Mouse (Mus musculus) lung, postnatal 0 days (tissue): ENCODE measurements around the gene Bicdl2. TPM values are rescaled to one million over a fixed set of nuclear protein-coding genes. Genes with fewer than 3 reads are reported as not detected.
A peak's percentile ranks its signal among the peaks of the same experiment; 100 is the strongest.

Experiments used
- ATAC-seq: fragments of 200-750 bp; cut with Nextera tagmentation; 2 replicates; pipeline ENCODE4 v1.8.0; 2017; ENCODE audit warnings: moderate library complexity
- DNase-seq: peaks from one replicate; pipeline ENCODE4 v3.0.0-alpha.2; 2016; ENCODE audit warnings: low spot score
- H3K27ac ChIP-seq: fragments of 300-500 bp; sonication (generic); 2 replicates; pipeline ENCODE4 v1.5.1; 2014; ENCODE audit warnings: antibody characterized with exemption, mild to moderate bottlenecking, low read length, mixed read lengths
- H3K27me3 ChIP-seq: fragments of 300-500 bp; sonication (generic); replicated peaks from 2 replicates; pipeline ENCODE4 v1.6.1; 2014; ENCODE audit warnings: low read length, mixed read lengths; ENCODE audit not compliant: insufficient read depth
- H3K36me3 ChIP-seq: fragments of 300-500 bp; sonication (generic); 2 replicates; pipeline ENCODE4 v1.6.1; 2014; ENCODE audit warnings: low read length, mixed read lengths; ENCODE audit not compliant: insufficient read depth
- H3K4me1 ChIP-seq: fragments of 300-500 bp; sonication (generic); 2 replicates; pipeline ENCODE4 v1.6.1; 2014; ENCODE audit warnings: antibody characterized with exemption, low read depth, low read length, mixed read lengths; ENCODE audit not compliant: insufficient read depth
- H3K4me2 ChIP-seq: fragments of 300-500 bp; sonication (generic); replicated peaks from 2 replicates; pipeline ENCODE4 v1.6.1; 2014; ENCODE audit warnings: low read depth, mild to moderate bottlenecking, low read length, moderate library complexity, mixed read lengths
- H3K4me3 ChIP-seq: fragments of 300-500 bp; sonication (generic); 2 replicates; pipeline ENCODE4 v1.5.1; 2014; ENCODE audit warnings: low read depth, low read length
- H3K9ac ChIP-seq: fragments of 300-500 bp; sonication (generic); replicated peaks from 2 replicates; pipeline ENCODE4 v1.6.1; 2014; ENCODE audit warnings: low read depth, mild to moderate bottlenecking
- H3K9me3 ChIP-seq: fragments of 300-500 bp; sonication (generic); 2 replicates; pipeline ENCODE4 v1.6.1; 2016; ENCODE audit warnings: low read length, mixed read lengths
- CTCF ChIP-seq: IDR thresholded peaks from 2 replicates; pipeline ENCODE4 v1.5.1; 2016; ENCODE audit warnings: antibody characterized with exemption, mild to moderate bottlenecking
- EP300 ChIP-seq: IDR thresholded peaks from 2 replicates; pipeline ENCODE4 v1.6.1; 2016; ENCODE audit warnings: antibody characterized with exemption, mild to moderate bottlenecking, control low read depth
- WGBS: fragments of 180-500 bp; shearing (Covaris S2); extraction: QIAGEN DNeasy Blood & Tissue Kit; methylation state at CpG from one replicate; pipeline ENCODE4 v1.1.7; 2014; 5-methylcytosine and 5-hydroxymethylcytosine counted together
- polyA plus RNA-seq: library from polyadenylated mRNA; unstranded; fragments of >200 nt; fragmentation: Nextera tagmentation; extraction: Ambion mirVana; gene quantifications from 2 replicates; pipeline ENCODE4 v1.2.1, GENCODE M21; 2015

Gene Bicdl2
- polyA plus RNA-seq, 1 experiment from 2014 or later, result 7.1 TPM

- ATAC-seq, result no peak
These were observed 1.9 kb upstream of the Bicdl2 start for GRCm38 (mm10) chr17:23658450-23658849.

GRCm38 (mm10) chr17:23660876-23661200 is 532 bp downstream of the Bicdl2 start:
- WGBS, result 2% methylated on average over 13 of the region's 14 CpGs
- Histone ChIP-seq H3K4me2 (peak overlapping the region; percentile 63), H3K27me3 (peaks cover 8% of the 10 kb centered on the region; the same call in 1 of the 2 replicates), H3K36me3 (no peaks in the 10 kb centered on the region), H3K4me1 (no peaks in the 10 kb centered on the region), H3K4me3 (peak overlapping the region; percentile 42), H3K9ac (0 out of 2 replicates have a peak overlapping the region, but pooled peaks have one; percentile 3), H3K9me3 (no peaks in the 10 kb centered on the region), H3K27ac (no peak overlapping the region)
- TF ChIP-seq EP300 (no peak), CTCF (no peak)
- ATAC-seq, result peak; percentile 65
- no peak for DNase-seq

More at GRCm38 (mm10) chr17:23658450-23658849, 1.9 kb upstream of the Bicdl2 start:
- no peak overlapping the region for H3K9ac ChIP-seq
- no peak overlapping the region for H3K4me3 ChIP-seq
- H3K4me1 ChIP-seq, result no peaks in the 10 kb centered on the region
- H3K4me2 ChIP-seq, result no peak overlapping the region
- no peak for TF ChIP-seq EP300
- TF ChIP-seq CTCF, result no peak
- DNase-seq, result no peak
- H3K27me3 ChIP-seq, result peaks cover 8% of the 10 kb centered on the region; the same call in 1 of the 2 replicates
- H3K9me3 ChIP-seq, result no peaks in the 10 kb centered on the region
- WGBS, result 68% methylated on average over 3 of the region's 3 CpGs
- H3K36me3 ChIP-seq, result no peaks in the 10 kb centered on the region
- H3K27ac ChIP-seq, result no peak overlapping the region

GRCm38 (mm10) chr17:23661526-23661925 is 1.2 kb downstream of the Bicdl2 start:
- Histone ChIP-seq H3K36me3 (no peaks in the 10 kb centered on the region), H3K4me3 (no peak overlapping the region), H3K9me3 (no peaks in the 10 kb centered on the region), H3K4me1 (no peaks in the 10 kb centered on the region), H3K9ac (no peak overlapping the region), H3K4me2 (no peak overlapping the region; the same call in 1 of the 2 replicates), H3K27ac (no peak overlapping the region), H3K27me3 (peaks cover 8% of the 10 kb centered on the region; the same call in 1 of the 2 replicates)
- peak; percentile 59 for TF ChIP-seq CTCF
- TF ChIP-seq EP300, result no peak
- no peak for DNase-seq
- no peak for ATAC-seq
- 2% methylated on average over 9 of the region's 9 CpGs for WGBS

- Histone ChIP-seq H3K4me2 (no peak overlapping the region), H3K36me3 (peaks cover 13% of the 10 kb centered on the region; the same call in 1 of the 2 replicates), H3K27ac (no peak overlapping the region), H3K9me3 (no peaks in the 10 kb centered on the region), H3K4me1 (no peaks in the 10 kb centered on the region), H3K9ac (no peak overlapping the region), H3K27me3 (peaks cover 8% of the 10 kb centered on the region; the same call in 1 of the 2 replicates), H3K4me3 (no peak overlapping the region)
- DNase-seq (peak; percentile 73), ATAC-seq (no peak)
- TF ChIP-seq CTCF, result peak; percentile 82
- TF ChIP-seq EP300, result no peak
- WGBS, result 19% methylated on average over 5 of the region's 5 CpGs
These were observed 4.3 kb downstream of the Bicdl2 start for GRCm38 (mm10) chr17:23664556-23665021.

- Histone ChIP-seq H3K9ac (no peak overlapping the region), H3K4me2 (no peak overlapping the region), H3K9me3 (no peaks in the 10 kb centered on the region), H3K27ac (no peak overlapping the region), H3K4me1 (no peaks in the 10 kb centered on the region), H3K36me3 (peaks cover 13% of the 10 kb centered on the region; the same call in 1 of the 2 replicates), H3K4me3 (no peak overlapping the region), H3K27me3 (peaks cover 7% of the 10 kb centered on the region; the same call in 1 of the 2 replicates)
- DNase-seq (no peak), ATAC-seq (no peak)
- no peak for TF ChIP-seq CTCF
- TF ChIP-seq EP300, result no peak
- 78% methylated on average over 14 of the region's 14 CpGs for WGBS
These were observed 5.2 kb downstream of the Bicdl2 start for GRCm38 (mm10) chr17:23665511-23665910.

GRCm38 (mm10) chr17:23670516-23671074 is 10.3 kb downstream of the Bicdl2 start:
- H3K4me2 ChIP-seq, result no peak overlapping the region
- no peak overlapping the region for H3K9ac ChIP-seq
- no peaks in the 10 kb centered on the region for H3K27me3 ChIP-seq
- no peaks in the 10 kb centered on the region for H3K9me3 ChIP-seq
- DNase-seq, result no peak
- H3K36me3 ChIP-seq, result peaks cover 13% of the 10 kb centered on the region; the same call in 1 of the 2 replicates
- H3K27ac ChIP-seq, result no peak overlapping the region
- TF ChIP-seq CTCF (peak; percentile 11; the same call in 1 of the 2 replicates), EP300 (no peak)
- H3K4me3 ChIP-seq, result no peak overlapping the region
- ATAC-seq, result no peak
- WGBS, result 78% methylated on average over 7 of the region's 7 CpGs
- H3K4me1 ChIP-seq, result peaks cover 15% of the 10 kb centered on the region; the same call in 1 of the 2 replicates
